Mouse (Mus musculus) cerebellum, adult 2 months (tissue): Measurements from ENCODE around the gene Map4k5.

Experiments used
- CTCF ChIP-seq: fragments of 200-500 bp; IDR thresholded peaks from 2 replicates; pipeline ENCODE4 v1.5.1; 2011; ENCODE audit warnings: low read depth, mild to moderate bottlenecking, control low read depth, low read length, moderate library complexity, borderline replicate concordance; ENCODE audit not compliant: insufficient read depth
- POLR2A ChIP-seq: fragments of 200-500 bp; IDR thresholded peaks from 2 replicates; pipeline ENCODE4 v1.6.1; 2011; ENCODE audit warnings: low read length, control low read depth, borderline replicate concordance; ENCODE audit not compliant: insufficient read depth

DNA sequence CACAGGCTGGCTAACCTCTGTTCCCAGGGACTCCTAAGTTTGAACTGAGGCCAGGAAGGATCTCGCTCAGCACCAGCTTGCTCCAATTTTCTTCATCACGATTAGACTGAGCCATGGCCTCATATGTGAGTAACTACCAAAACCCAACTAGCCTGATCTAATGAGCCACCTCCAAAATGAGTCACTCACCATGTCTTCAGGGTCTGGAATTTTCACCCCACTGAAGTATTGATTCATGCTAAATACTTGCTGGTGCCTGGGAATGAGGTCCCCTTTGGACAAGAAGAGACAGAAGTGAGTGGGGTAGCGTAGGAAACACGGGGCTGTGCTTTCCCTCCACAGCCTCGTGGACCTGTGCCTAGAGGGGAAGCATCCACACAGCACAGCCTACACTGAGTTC lies 139.1 kb downstream of the Map4k5 start:
- TF ChIP-seq POLR2A (no peak), CTCF (no peak)
